Mouse (Mus musculus): ENCODE measurements around the gene Stt3a. TPM values are rescaled to one million over a fixed set of nuclear protein-coding genes. Genes with fewer than 3 reads are reported as not detected.

Gene Stt3a
- polyA plus RNA-seq (2012; fragmentation: generic; extraction: Trizol): 204 TPM

DNA sequence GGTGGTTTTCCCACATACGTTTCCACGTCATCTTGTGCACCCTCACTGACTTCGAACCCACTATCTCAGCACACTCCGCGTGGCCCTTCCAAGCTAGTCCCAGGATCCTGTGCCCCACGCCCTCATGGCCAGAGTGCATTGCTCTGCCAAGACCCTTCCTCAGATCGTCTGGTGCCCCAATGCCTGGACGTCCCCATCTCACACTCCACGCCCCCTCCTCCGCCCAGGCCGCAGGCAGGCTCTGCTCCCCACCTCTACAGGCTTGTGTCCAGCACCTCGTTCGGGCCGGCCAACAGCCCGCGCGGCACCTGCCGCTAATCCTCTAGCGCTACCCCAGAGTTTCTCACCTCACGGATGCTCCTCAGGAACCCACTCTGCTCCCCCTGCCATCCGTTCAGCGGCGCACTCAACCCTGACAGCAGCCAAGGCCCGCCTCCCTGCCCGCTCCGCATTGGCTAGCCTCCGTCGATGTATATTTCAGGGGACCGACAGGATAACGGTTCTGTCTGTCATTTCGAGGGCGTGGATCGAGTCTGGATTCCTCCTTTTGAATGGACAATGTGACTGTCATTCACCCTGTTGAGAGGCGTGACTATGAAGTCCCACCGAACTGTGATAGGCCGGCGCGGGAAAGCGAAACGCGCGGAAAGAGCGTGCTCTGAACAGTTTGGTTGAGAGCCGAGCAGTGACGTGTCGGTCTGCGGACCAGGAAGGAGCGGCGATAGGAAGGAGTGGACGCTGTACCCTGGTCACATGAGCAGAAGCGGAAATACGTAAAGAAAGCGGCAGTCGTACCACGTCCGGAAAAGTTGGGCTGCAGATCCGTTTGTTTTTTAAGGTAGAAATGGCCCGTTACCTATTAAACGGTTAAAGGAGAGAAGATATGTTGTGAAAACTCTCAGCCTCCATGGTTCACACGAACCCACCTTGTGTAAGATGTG is at the start of gene Stt3a:
Gene Stt3a (minus strand): TSS at position 477 of the 941 bp plus-strand sequence.
- H3K27me3 ChIP-seq (ENCODE audit: control insufficient read depth, insufficient read depth, insufficient read length): no peaks in the 10 kb centered on the region
- H3K4me3 ChIP-seq: peak within 1 kb of the TSS; percentile 92
- H3K36me3 ChIP-seq (ENCODE audit: control insufficient read depth, insufficient read depth): peaks cover 27% of the 10 kb centered on the region
- H3ac ChIP-seq (ENCODE audit: control insufficient read depth, insufficient read length): peak within 1 kb of the TSS; percentile 72
- H3K4me2 ChIP-seq (ENCODE audit: low read depth): peak within 1 kb of the TSS; percentile 92
- peaks cover 38% of the 10 kb centered on the region for H3K79me2 ChIP-seq (ENCODE audit: control insufficient read depth, insufficient read depth)
- no peak for TF ChIP-seq TCF12 (IDR thresholded peaks at IDR 0.05; ENCODE audit: insufficient read depth, poor library complexity, severe bottlenecking)
- TF ChIP-seq POLR2AphosphoS2 (IDR thresholded peaks at IDR 0.05; ENCODE audit: insufficient read length, low read depth): peak; percentile 75
- no peak for TF ChIP-seq REST (IDR thresholded peaks at IDR 0.05; ENCODE audit: insufficient read depth, insufficient read length)
- no peak for TF ChIP-seq TCF3 (IDR thresholded peaks at IDR 0.05; ENCODE audit: insufficient read length, low read depth)
- no peak for TF ChIP-seq MAX (IDR thresholded peaks at IDR 0.05; ENCODE audit: low read depth)
- no peak for TF ChIP-seq MYOG (IDR thresholded peaks at IDR 0.05; ENCODE audit: control insufficient read depth in 1 of 3, insufficient read depth in 1 of 3, insufficient read length in 2 of 3, low read depth in 2 of 3)
- TF ChIP-seq SRF (IDR thresholded peaks at IDR 0.05; ENCODE audit: control insufficient read depth, insufficient read length, low read depth): peak; percentile 45
- peak; percentile 63 for TF ChIP-seq POLR2A (IDR thresholded peaks at IDR 0.05; ENCODE audit: insufficient read length, low read depth)
- TF ChIP-seq E2F4 (IDR thresholded peaks at IDR 0.05; ENCODE audit: insufficient read depth): no peak
- TF ChIP-seq USF1 (IDR thresholded peaks at IDR 0.05; ENCODE audit: low read depth): peak; percentile 97
- TF ChIP-seq CEBPB (IDR thresholded peaks at IDR 0.05; ENCODE audit: insufficient read depth, poor library complexity, severe bottlenecking): no peak
- TF ChIP-seq MYOD1 (IDR thresholded peaks at IDR 0.05; ENCODE audit: control insufficient read depth in 1 of 3, insufficient read length in 2 of 3, low read depth in 2 of 3): no peak

DNA sequence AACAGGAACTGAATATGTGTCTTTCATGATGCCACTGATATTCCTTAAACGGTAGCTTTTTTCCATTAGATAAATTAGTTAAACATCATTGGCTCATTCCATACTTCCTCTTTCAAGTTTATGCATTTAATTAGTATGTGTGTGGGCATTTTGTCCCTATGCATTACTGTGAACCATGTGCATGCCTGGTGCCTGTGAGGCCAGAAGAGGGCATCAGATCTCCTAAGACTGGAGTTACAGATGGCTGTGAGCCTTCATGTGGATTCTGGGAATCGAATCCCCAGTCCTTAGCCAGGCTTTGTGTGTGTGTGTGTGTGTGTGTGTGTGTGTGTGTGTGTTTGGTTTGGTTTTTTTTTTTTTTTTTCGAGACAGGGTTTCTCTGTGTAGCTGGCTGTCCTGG is 47.0 kb upstream of the Stt3a start:
- H3K4me2 ChIP-seq (ENCODE audit: low read depth): no peak overlapping the region
- peaks cover 32% of the 10 kb centered on the region for H3K27me3 ChIP-seq (ENCODE audit: control insufficient read depth, insufficient read depth, insufficient read length)
- H3K4me3 ChIP-seq: no peak overlapping the region
- H3K79me2 ChIP-seq (ENCODE audit: control insufficient read depth, insufficient read depth): no peaks in the 10 kb centered on the region
- TF ChIP-seq POLR2AphosphoS2 (IDR thresholded peaks at IDR 0.05; ENCODE audit: insufficient read length, low read depth) (no peak), USF1 (IDR thresholded peaks at IDR 0.05; ENCODE audit: low read depth) (no peak), E2F4 (IDR thresholded peaks at IDR 0.05; ENCODE audit: insufficient read depth) (no peak), POLR2A (IDR thresholded peaks at IDR 0.05; ENCODE audit: insufficient read length, low read depth) (no peak), TCF12 (IDR thresholded peaks at IDR 0.05; ENCODE audit: insufficient read depth, poor library complexity, severe bottlenecking) (no peak), MAX (IDR thresholded peaks at IDR 0.05; ENCODE audit: low read depth) (no peak), CEBPB (IDR thresholded peaks at IDR 0.05; ENCODE audit: insufficient read depth, poor library complexity, severe bottlenecking) (no peak)
- H3ac ChIP-seq (ENCODE audit: control insufficient read depth, insufficient read length): no peak overlapping the region
- no peaks in the 10 kb centered on the region for H3K36me3 ChIP-seq (ENCODE audit: control insufficient read depth, insufficient read depth)

DNA sequence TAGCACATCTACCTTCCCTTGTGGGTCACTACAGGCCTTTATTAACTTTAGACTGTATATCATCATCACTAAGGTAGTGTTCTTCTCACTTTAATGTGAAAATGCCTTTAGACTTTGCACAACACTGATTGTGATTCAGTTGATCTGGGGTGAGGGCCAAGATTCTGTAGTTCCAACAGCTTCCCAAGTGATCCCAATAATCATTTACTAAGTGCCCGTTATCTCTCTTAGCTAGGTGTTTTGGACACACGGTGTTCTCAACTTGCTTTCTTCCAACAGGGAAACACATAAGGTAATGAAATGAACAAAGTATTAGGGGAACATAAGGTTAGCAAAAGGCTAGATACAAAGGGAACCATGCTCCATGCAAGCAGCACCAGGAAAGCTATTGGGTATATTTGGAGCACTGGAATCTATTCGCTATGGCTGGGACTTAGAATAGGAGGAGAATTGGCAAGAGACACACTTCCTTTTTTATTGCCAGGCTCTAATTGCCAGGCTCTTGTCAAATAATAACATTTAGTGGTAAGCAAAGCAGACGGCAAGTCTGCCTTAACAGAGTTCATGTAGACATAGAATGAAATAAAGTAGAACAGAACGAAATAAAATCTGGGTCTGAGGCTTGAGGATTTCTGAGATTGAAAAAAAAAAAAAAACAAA is 40.8 kb upstream of the Stt3a start:
- Histone ChIP-seq H3K36me3 (ENCODE audit: control insufficient read depth, insufficient read depth) (no peaks in the 10 kb centered on the region), H3K4me2 (ENCODE audit: low read depth) (no peak overlapping the region), H3ac (ENCODE audit: control insufficient read depth, insufficient read length) (no peak overlapping the region), H3K27me3 (ENCODE audit: control insufficient read depth, insufficient read depth, insufficient read length) (no peaks in the 10 kb centered on the region), H3K79me2 (ENCODE audit: control insufficient read depth, insufficient read depth) (no peaks in the 10 kb centered on the region), H3K4me3 (no peak overlapping the region)
- TF ChIP-seq POLR2AphosphoS2 (IDR thresholded peaks at IDR 0.05; ENCODE audit: insufficient read length, low read depth): no peak
- TF ChIP-seq USF1 (IDR thresholded peaks at IDR 0.05; ENCODE audit: low read depth): no peak
- TF ChIP-seq REST (IDR thresholded peaks at IDR 0.05; ENCODE audit: insufficient read depth, insufficient read length): no peak
- no peak for TF ChIP-seq POLR2A (IDR thresholded peaks at IDR 0.05; ENCODE audit: insufficient read length, low read depth)
- TF ChIP-seq SRF (IDR thresholded peaks at IDR 0.05; ENCODE audit: control insufficient read depth, insufficient read length, low read depth): no peak
- TF ChIP-seq MAX (IDR thresholded peaks at IDR 0.05; ENCODE audit: low read depth): no peak
- no peak for TF ChIP-seq TCF12 (IDR thresholded peaks at IDR 0.05; ENCODE audit: insufficient read depth, poor library complexity, severe bottlenecking)
- TF ChIP-seq TCF3 (IDR thresholded peaks at IDR 0.05; ENCODE audit: insufficient read length, low read depth): no peak
- TF ChIP-seq MYOG (IDR thresholded peaks at IDR 0.05; ENCODE audit: control insufficient read depth in 1 of 3, insufficient read depth in 1 of 3, insufficient read length in 2 of 3, low read depth in 2 of 3): no peak
- no peak for TF ChIP-seq E2F4 (IDR thresholded peaks at IDR 0.05; ENCODE audit: insufficient read depth)
- TF ChIP-seq MYOD1 (IDR thresholded peaks at IDR 0.05; ENCODE audit: control insufficient read depth in 1 of 3, insufficient read length in 2 of 3, low read depth in 2 of 3): no peak
- no peak for TF ChIP-seq CEBPB (IDR thresholded peaks at IDR 0.05; ENCODE audit: insufficient read depth, poor library complexity, severe bottlenecking)

DNA sequence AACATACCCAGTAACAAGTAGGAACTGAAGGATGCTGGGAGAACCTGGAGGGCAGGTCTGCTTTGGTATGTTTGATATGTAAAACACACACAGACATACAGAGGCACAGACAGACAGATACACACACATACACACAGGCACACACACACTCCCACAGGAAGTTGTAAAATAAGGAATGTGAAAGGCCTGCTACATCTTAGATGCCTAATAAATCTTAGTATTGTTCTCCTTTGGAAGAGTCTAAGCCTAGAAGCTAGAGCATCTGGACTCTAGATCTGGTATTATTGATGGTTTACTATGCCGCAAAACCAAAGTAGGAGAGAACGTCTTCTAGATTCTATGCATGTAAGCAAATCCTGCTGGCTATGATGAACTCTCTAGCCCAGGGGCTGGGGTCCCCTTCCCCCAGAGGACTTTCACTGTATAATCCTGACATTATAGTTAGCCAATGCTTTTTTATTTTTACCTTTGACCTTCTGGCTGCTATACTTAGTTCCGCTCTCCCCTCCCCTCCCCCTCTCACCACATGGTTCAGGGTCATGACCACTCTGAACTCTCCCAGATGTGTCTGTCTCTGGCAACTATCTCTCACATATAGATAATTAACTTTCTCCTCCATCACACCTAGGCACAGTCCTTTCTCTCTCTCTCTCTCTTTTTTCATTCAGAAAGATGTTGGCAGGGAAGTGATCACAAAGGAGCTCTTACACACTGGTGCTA is 37.9 kb upstream of the Stt3a start:
- Histone ChIP-seq H3K36me3 (ENCODE audit: control insufficient read depth, insufficient read depth) (no peaks in the 10 kb centered on the region), H3K4me3 (no peak overlapping the region), H3ac (ENCODE audit: control insufficient read depth, insufficient read length) (no peak overlapping the region), H3K79me2 (ENCODE audit: control insufficient read depth, insufficient read depth) (no peaks in the 10 kb centered on the region), H3K27me3 (ENCODE audit: control insufficient read depth, insufficient read depth, insufficient read length) (no peaks in the 10 kb centered on the region), H3K4me2 (ENCODE audit: low read depth) (no peak overlapping the region)
- no peak for TF ChIP-seq POLR2A (IDR thresholded peaks at IDR 0.05; ENCODE audit: insufficient read length, low read depth)
- no peak for TF ChIP-seq CEBPB (IDR thresholded peaks at IDR 0.05; ENCODE audit: insufficient read depth, poor library complexity, severe bottlenecking)
- TF ChIP-seq TCF3 (IDR thresholded peaks at IDR 0.05; ENCODE audit: insufficient read length, low read depth): no peak
- TF ChIP-seq REST (IDR thresholded peaks at IDR 0.05; ENCODE audit: insufficient read depth, insufficient read length): no peak
- no peak for TF ChIP-seq SRF (IDR thresholded peaks at IDR 0.05; ENCODE audit: control insufficient read depth, insufficient read length, low read depth)
- TF ChIP-seq MAX (IDR thresholded peaks at IDR 0.05; ENCODE audit: low read depth): no peak
- no peak for TF ChIP-seq E2F4 (IDR thresholded peaks at IDR 0.05; ENCODE audit: insufficient read depth)
